Mouse (Mus musculus) embryonic fibroblast, embryonic 13.5 days (primary cell): Measurements from ENCODE around the gene Olfr876.
"Not testable (repeated sequence)": the region's sequence is repeated elsewhere in the genome, so short reads cannot be mapped to it uniquely, and the experiment has no call there.

Experiments used
- CTCF ChIP-seq: IDR thresholded peaks from 2 replicates; pipeline ENCODE4 v1.5.1; 2011; ENCODE audit warnings: mild to moderate bottlenecking, control low read depth, low read length, moderate library complexity, borderline replicate concordance; ENCODE audit not compliant: insufficient read depth
- POLR2A ChIP-seq: IDR thresholded peaks from 2 replicates; pipeline ENCODE4 v1.6.1; 2011; ENCODE audit warnings: low read depth, mild to moderate bottlenecking, control low read depth, low read length, moderate library complexity

DNA sequence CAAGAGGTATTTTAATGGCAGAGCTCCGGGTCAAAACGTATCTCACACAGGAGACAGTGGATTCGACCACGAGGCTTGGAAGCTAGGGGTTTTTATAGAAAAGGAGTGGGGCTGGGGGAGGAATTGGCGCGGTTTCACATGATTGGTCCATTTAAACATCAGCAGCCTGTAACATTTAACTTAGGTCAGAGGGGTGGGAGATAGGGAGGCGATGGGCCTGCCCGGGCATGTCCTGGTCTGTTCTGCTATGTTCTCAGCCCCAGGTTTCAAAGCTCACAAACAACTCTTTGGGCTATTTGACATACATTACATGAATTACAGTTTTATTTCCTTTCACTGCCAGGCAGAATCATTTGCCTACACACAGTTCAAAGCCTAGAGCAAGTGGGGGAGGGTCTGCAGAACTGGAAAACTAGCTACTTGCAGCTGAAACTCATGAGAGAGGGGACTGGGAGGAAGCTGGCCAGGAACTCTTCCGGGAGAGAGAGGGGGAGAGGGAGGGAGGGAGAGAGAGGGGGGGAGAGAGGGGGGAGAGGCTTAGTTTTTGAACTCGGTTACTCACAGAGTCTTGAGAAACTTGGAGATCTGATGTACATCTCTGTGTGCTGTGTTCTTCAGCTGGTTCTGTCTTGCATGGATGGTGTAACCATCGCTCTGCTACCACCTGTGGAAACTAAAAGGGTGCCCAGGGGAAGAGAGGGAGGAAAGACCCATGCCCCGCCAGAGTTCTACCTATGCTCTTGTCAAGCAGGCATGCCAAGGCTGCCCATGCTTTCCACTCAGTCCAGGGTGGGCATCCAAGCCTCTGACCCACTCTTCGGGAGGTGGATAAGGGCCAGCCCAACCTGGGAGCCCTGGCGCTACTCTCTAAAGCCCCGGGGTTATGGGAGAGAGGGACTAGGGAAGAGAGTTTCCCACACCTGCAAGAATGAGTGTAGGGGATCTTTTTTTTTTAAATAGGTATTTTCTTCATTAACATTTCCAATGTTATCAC, 19.1 kb upstream of the Olfr876 start:
- not testable (repeated sequence) for TF ChIP-seq CTCF, POLR2A
